Mouse (Mus musculus): ENCODE results near the gene Osbpl8. TPM values are rescaled to one million over a fixed set of nuclear protein-coding genes. Genes with fewer than 3 reads are reported as not detected.

Gene Osbpl8
- polyA plus RNA-seq, 1 experiment from 2014 or later: 9.8 TPM

- Histone ChIP-seq H3K4me2 (replicated peaks; ENCODE audit: low read depth, low read length) (no peak overlapping the region), H3K4me1 (ENCODE audit: control insufficient read depth, insufficient read depth, low read length) (no peaks in the 10 kb centered on the region), H3K4me3 (ENCODE audit: low read depth, low read length) (no peak overlapping the region), H3K36me3 (ENCODE audit: control insufficient read depth, insufficient read depth, low read length) (no peaks in the 10 kb centered on the region), H3K27me3 (ENCODE audit: control insufficient read depth, insufficient read depth, low read length) (no peaks in the 10 kb centered on the region), H3K9me3 (ENCODE audit: control insufficient read depth, low read depth, low read length) (no peaks in the 10 kb centered on the region), H3K9ac (replicated peaks; ENCODE audit: low read depth, low read length) (no peak overlapping the region), H3K27ac (ENCODE audit: low read length) (no peak overlapping the region)
- ATAC-seq (ENCODE audit: insufficient number of reproducible peaks, insufficient read depth, low FRiP score, low read depth): no peak
- WGBS: 75% methylated on average over 5 of the region's 5 CpGs
Observed at GRCm38 (mm10) chr10:111251666-111252065, 87.1 kb downstream of the Osbpl8 start.

DNA sequence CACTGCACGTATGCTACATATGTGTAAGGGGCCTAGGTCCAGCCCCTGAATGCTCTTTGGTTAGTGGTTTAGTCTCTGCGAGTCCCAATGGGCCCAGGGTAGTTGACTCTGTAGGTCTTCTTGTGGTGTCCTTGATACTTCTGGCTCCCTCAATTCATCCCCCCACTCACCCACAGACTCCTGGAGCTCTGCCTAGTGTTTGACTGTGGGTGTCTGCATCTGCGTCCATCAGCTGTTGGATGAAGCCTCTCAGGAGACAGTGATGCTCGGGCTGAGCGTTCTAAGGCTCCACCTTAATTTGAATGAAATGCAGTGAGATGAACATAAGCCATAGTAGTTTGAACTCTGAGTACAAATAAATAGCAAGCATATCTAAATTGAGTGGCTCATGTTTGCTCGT, 90.7 kb downstream of the Osbpl8 start:
- Histone ChIP-seq H3K9ac (replicated peaks; ENCODE audit: low read depth, low read length) (no peak overlapping the region), H3K27me3 (ENCODE audit: control insufficient read depth, insufficient read depth, low read length) (no peaks in the 10 kb centered on the region), H3K4me2 (replicated peaks; ENCODE audit: low read depth, low read length) (no peak overlapping the region), H3K4me1 (ENCODE audit: control insufficient read depth, insufficient read depth, low read length) (no peaks in the 10 kb centered on the region), H3K4me3 (ENCODE audit: low read depth, low read length) (no peak overlapping the region), H3K9me3 (ENCODE audit: control insufficient read depth, low read depth, low read length) (no peaks in the 10 kb centered on the region), H3K27ac (ENCODE audit: low read length) (no peak overlapping the region), H3K36me3 (ENCODE audit: control insufficient read depth, insufficient read depth, low read length) (no peaks in the 10 kb centered on the region; the same call in 1 of the 2 replicates)
- no peak for ATAC-seq (ENCODE audit: insufficient number of reproducible peaks, insufficient read depth, low FRiP score, low read depth)
- WGBS: 94% methylated on average over 6 of the region's 6 CpGs

DNA sequence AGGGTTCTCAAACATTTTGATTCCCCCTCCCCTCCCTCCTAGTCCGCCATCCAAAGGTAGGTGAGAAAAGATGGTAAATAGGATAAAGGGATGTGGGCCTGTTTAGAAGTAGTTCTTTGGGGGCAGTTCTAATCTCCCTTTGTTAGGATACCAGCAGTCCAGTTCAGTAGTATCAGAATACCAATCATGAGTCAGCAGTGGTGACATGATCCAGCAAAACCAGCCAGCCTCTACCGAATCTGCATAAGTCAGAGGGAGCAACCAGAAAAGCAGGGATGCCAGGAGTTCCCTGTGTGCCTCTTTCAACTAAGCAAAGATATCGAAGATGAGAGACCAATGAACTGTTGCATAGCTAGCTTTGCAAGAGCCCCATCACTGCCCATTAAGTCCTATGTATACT, 91.6 kb downstream of the Osbpl8 start:
- H3K36me3 ChIP-seq (ENCODE audit: control insufficient read depth, insufficient read depth, low read length): no peaks in the 10 kb centered on the region; the same call in 1 of the 2 replicates
- ATAC-seq (ENCODE audit: insufficient number of reproducible peaks, insufficient read depth, low FRiP score, low read depth): no peak
- H3K4me3 ChIP-seq (ENCODE audit: low read depth, low read length): no peak overlapping the region
- H3K4me2 ChIP-seq (replicated peaks; ENCODE audit: low read depth, low read length): no peak overlapping the region
- no peak overlapping the region for H3K27ac ChIP-seq (ENCODE audit: low read length)
- H3K9ac ChIP-seq (replicated peaks; ENCODE audit: low read depth, low read length): no peak overlapping the region
- H3K4me1 ChIP-seq (ENCODE audit: control insufficient read depth, insufficient read depth, low read length): no peaks in the 10 kb centered on the region
- H3K9me3 ChIP-seq (ENCODE audit: control insufficient read depth, low read depth, low read length): no peaks in the 10 kb centered on the region
- H3K27me3 ChIP-seq (ENCODE audit: control insufficient read depth, insufficient read depth, low read length): no peaks in the 10 kb centered on the region
- 91% methylated on average over 3 of the region's 3 CpGs for WGBS

DNA sequence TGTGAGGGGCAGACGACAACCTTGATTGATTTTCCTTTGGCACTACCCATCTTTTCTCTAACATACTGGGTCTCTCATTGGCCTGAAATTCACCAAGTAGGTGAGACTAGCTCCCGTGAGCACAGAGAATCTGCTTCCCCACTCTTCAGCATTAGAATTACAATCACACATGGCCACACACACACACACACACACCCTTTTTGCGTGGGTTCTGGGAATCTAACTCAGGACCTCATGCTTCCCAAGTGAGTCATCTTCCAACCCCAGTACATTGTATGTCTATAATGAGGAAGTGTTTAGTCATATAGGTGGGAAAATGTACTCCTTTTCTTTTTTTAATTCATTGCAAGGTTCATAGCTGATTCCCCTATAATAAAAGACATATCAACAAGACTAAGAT, 92.8 kb downstream of the Osbpl8 start:
- Histone ChIP-seq H3K4me1 (ENCODE audit: control insufficient read depth, insufficient read depth, low read length) (no peaks in the 10 kb centered on the region), H3K9ac (replicated peaks; ENCODE audit: low read depth, low read length) (no peak overlapping the region), H3K9me3 (ENCODE audit: control insufficient read depth, low read depth, low read length) (no peaks in the 10 kb centered on the region), H3K27ac (ENCODE audit: low read length) (no peak overlapping the region), H3K36me3 (ENCODE audit: control insufficient read depth, insufficient read depth, low read length) (no peaks in the 10 kb centered on the region; the same call in 1 of the 2 replicates), H3K4me3 (ENCODE audit: low read depth, low read length) (no peak overlapping the region), H3K4me2 (replicated peaks; ENCODE audit: low read depth, low read length) (no peak overlapping the region), H3K27me3 (ENCODE audit: control insufficient read depth, insufficient read depth, low read length) (no peaks in the 10 kb centered on the region)
- no peak for ATAC-seq (ENCODE audit: insufficient number of reproducible peaks, insufficient read depth, low FRiP score, low read depth)
- WGBS: 88% methylated on average over 3 of the region's 3 CpGs

DNA sequence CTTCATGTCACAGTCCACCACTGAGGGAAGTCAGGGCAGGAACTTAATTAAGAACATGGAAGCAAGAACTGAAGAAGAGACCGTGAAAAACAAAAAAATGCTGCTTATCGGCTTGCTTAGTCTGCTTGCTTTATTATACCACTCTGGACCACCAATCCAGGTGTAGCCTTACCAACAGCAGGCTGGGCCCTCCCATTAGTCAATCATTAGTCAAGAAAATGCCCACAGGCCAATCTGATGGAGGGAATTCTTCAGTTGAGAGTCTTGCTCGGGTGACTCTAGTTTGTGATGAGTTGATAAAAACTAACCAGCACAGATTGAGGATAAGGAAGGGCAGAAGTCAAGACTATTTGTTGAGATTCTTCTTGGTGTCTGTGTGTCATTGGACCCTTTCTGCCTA, 93.7 kb downstream of the Osbpl8 start:
- Histone ChIP-seq H3K4me1 (ENCODE audit: control insufficient read depth, insufficient read depth, low read length) (no peaks in the 10 kb centered on the region), H3K9me3 (ENCODE audit: control insufficient read depth, low read depth, low read length) (no peaks in the 10 kb centered on the region), H3K4me3 (ENCODE audit: low read depth, low read length) (no peak overlapping the region), H3K4me2 (replicated peaks; ENCODE audit: low read depth, low read length) (no peak overlapping the region), H3K9ac (replicated peaks; ENCODE audit: low read depth, low read length) (no peak overlapping the region), H3K36me3 (ENCODE audit: control insufficient read depth, insufficient read depth, low read length) (no peaks in the 10 kb centered on the region; the same call in 1 of the 2 replicates), H3K27ac (ENCODE audit: low read length) (no peak overlapping the region), H3K27me3 (ENCODE audit: control insufficient read depth, insufficient read depth, low read length) (no peaks in the 10 kb centered on the region)
- WGBS: 84% methylated on average over 3 of the region's 3 CpGs
- ATAC-seq (ENCODE audit: insufficient number of reproducible peaks, insufficient read depth, low FRiP score, low read depth): no peak

GRCm38 (mm10) chr10:111271687-111272086, 107.1 kb downstream of the Osbpl8 start:
- Histone ChIP-seq H3K36me3 (ENCODE audit: control insufficient read depth, insufficient read depth, low read length) (no peaks in the 10 kb centered on the region; the same call in 1 of the 2 replicates), H3K4me2 (replicated peaks; ENCODE audit: low read depth, low read length) (no peak overlapping the region)

GRCm38 (mm10) chr10:111272905-111273304, 108.4 kb downstream of the Osbpl8 start:
- H3K27ac ChIP-seq (ENCODE audit: low read length): no peak overlapping the region
- H3K4me3 ChIP-seq (ENCODE audit: low read depth, low read length): no peak overlapping the region
- H3K36me3 ChIP-seq (ENCODE audit: control insufficient read depth, insufficient read depth, low read length): no peaks in the 10 kb centered on the region; the same call in 1 of the 2 replicates
- no peaks in the 10 kb centered on the region for H3K4me1 ChIP-seq (ENCODE audit: control insufficient read depth, insufficient read depth, low read length)
- ATAC-seq (ENCODE audit: insufficient number of reproducible peaks, insufficient read depth, low FRiP score, low read depth): no peak
- WGBS: 73% methylated on average over 11 of the region's 11 CpGs
- no peak overlapping the region for H3K9ac ChIP-seq (replicated peaks; ENCODE audit: low read depth, low read length)
- H3K4me2 ChIP-seq (replicated peaks; ENCODE audit: low read depth, low read length): no peak overlapping the region
- H3K9me3 ChIP-seq (ENCODE audit: control insufficient read depth, low read depth, low read length): no peaks in the 10 kb centered on the region
- H3K27me3 ChIP-seq (ENCODE audit: control insufficient read depth, insufficient read depth, low read length): no peaks in the 10 kb centered on the region

More at GRCm38 (mm10) chr10:111271687-111272086, 107.1 kb downstream of the Osbpl8 start:
- no peak for ATAC-seq (ENCODE audit: insufficient number of reproducible peaks, insufficient read depth, low FRiP score, low read depth)
- Histone ChIP-seq H3K27ac (ENCODE audit: low read length) (no peak overlapping the region), H3K9me3 (ENCODE audit: control insufficient read depth, low read depth, low read length) (no peaks in the 10 kb centered on the region), H3K27me3 (ENCODE audit: control insufficient read depth, insufficient read depth, low read length) (no peaks in the 10 kb centered on the region), H3K4me1 (ENCODE audit: control insufficient read depth, insufficient read depth, low read length) (no peaks in the 10 kb centered on the region), H3K9ac (replicated peaks; ENCODE audit: low read depth, low read length) (no peak overlapping the region), H3K4me3 (ENCODE audit: low read depth, low read length) (no peak overlapping the region)
- WGBS: 76% methylated on average over 15 of the region's 15 CpGs

DNA sequence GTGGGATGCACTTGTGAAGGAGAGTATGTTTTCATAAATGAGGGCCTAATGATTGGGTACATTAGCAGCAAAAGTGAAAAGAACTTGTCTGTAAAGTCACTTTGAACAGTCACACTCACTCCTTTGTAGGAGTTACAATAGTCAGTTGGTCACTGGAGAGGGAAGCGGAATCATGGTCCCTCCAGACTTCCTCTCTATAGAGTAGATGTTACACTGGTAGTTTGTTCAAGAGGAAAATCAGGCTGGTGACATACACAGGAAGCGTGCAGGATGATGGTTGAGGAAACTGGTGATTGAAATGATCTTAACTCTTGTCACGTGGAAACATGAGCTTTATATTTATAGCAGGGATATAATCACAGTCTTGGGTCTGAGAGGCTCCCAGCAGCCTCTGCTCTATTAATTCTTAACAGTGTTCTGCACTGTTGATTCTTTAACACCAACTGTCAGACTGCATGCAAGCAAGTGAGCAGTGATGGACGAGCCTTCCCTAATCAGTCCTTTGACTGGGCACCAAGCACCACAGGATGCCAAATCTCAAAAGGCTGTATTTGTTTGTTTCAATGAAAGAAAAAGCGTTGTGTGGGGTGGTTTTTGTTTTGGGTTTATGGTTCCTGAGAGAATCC, 109.0 kb downstream of the Osbpl8 start:
- Histone ChIP-seq H3K9me3 (ENCODE audit: control insufficient read depth, low read depth, low read length) (no peaks in the 10 kb centered on the region), H3K27ac (ENCODE audit: low read length) (no peak overlapping the region), H3K4me1 (ENCODE audit: control insufficient read depth, insufficient read depth, low read length) (no peaks in the 10 kb centered on the region), H3K9ac (replicated peaks; ENCODE audit: low read depth, low read length) (no peak overlapping the region), H3K36me3 (ENCODE audit: control insufficient read depth, insufficient read depth, low read length) (no peaks in the 10 kb centered on the region; the same call in 1 of the 2 replicates), H3K4me3 (ENCODE audit: low read depth, low read length) (no peak overlapping the region), H3K4me2 (replicated peaks; ENCODE audit: low read depth, low read length) (no peak overlapping the region), H3K27me3 (ENCODE audit: control insufficient read depth, insufficient read depth, low read length) (no peaks in the 10 kb centered on the region)
- 67% methylated on average over 5 of the region's 5 CpGs for whole genome bisulfite sequencing
- no peak for ATAC-seq (ENCODE audit: insufficient number of reproducible peaks, insufficient read depth, low FRiP score, low read depth)

GRCm38 (mm10) chr10:111275822-111276221, 111.3 kb downstream of the Osbpl8 start:
- no peak for ATAC-seq (ENCODE audit: insufficient number of reproducible peaks, insufficient read depth, low FRiP score, low read depth)
- Histone ChIP-seq H3K9me3 (ENCODE audit: control insufficient read depth, low read depth, low read length) (no peaks in the 10 kb centered on the region), H3K27ac (ENCODE audit: low read length) (no peak overlapping the region), H3K4me3 (ENCODE audit: low read depth, low read length) (no peak overlapping the region), H3K4me2 (replicated peaks; ENCODE audit: low read depth, low read length) (no peak overlapping the region), H3K36me3 (ENCODE audit: control insufficient read depth, insufficient read depth, low read length) (no peaks in the 10 kb centered on the region; the same call in 1 of the 2 replicates), H3K27me3 (ENCODE audit: control insufficient read depth, insufficient read depth, low read length) (no peaks in the 10 kb centered on the region), H3K9ac (replicated peaks; ENCODE audit: low read depth, low read length) (no peak overlapping the region), H3K4me1 (ENCODE audit: control insufficient read depth, insufficient read depth, low read length) (no peaks in the 10 kb centered on the region)
- WGBS: 92% methylated on average over 2 of the region's 2 CpGs
